ENCODE assay signal across 22 mouse cellular contexts in the genomic region with DNA sequence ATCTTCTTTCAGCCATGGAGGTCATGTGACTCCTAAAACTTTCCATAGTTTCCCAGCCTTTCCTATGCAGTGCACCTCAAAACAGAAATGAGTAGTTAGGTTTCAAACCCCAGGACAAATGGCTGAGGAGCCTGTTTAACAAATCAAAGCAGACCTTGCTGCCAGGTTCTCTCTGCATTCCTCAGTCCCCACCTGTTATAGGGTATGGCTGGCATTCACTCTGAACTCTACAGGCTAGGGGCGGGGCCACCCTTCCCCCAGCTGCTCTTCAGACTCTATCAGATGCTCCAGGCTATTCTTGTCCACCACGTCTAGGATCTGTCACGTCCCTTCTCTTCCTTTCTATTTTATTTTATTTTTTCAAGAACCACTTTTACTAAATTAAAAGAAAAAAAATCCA. TPM values are rescaled to one million over a fixed set of nuclear protein-coding genes. Genes with fewer than 3 reads are reported as not detected.
DNase-seq lines count a peak whose midpoint lies in the region; ATAC-seq and TF ChIP-seq lines count a peak whose summit lies in the region.
"Had no signal": no experiment of that assay in that cellular context is flagged by ENCODE, and none has a peak within 500 bp of the region (broad histone marks: within the 10 kb centered on the region; RNA-seq: fewer than 3 reads in every experiment).

No protein-coding gene starts in this region.

- no peak for DNase-seq in kidney, postnatal 14 days
- DNase-seq in lung, postnatal 36 days: peak; percentile 3
- no peak for DNase-seq in lung, postnatal 14 days
- DNase-seq in ES-E14 (ENCODE audit: low read depth, low spot score): peak; percentile 45
- DNase-seq in gastrocnemius, postnatal 10 days: no peak
- DNase-seq: adrenal gland, postnatal 14 days; cerebellum, adult 2 months; cerebellum, postnatal 25 days; gastrocnemius, postnatal 36 days; heart, adult 2 months; kidney, postnatal 4 days; liver had no signal

- no peaks in the 10 kb centered on the region for H3K4me1 ChIP-seq in kidney, embryonic 15.5 days
- H3K4me1 ChIP-seq in ES-E14 (ENCODE audit: control insufficient read depth in 2 of 2, insufficient read depth in 2 of 2, low read length in 2 of 2, poor library complexity in 1 of 2): peaks cover 3 to 8% of the 10 kb centered on the region in 2 experiments; a peak in 3 of 4 replicates
- H3K4me1 ChIP-seq: liver, embryonic 15.5 days; midbrain, embryonic 12.5 days had no signal

- TF ChIP-seq POLR2A in myocyte (IDR thresholded peaks at IDR 0.05; ENCODE audit: insufficient read length, low read depth): no peak

- no peaks in the 10 kb centered on the region for H3K79me2 ChIP-seq in myocyte (ENCODE audit: control insufficient read depth, insufficient read depth)

- no peak overlapping the region for H3ac ChIP-seq in myocyte (ENCODE audit: control insufficient read depth, insufficient read length)

- ATAC-seq in kidney, embryonic 15.5 days (replicated peaks; ENCODE audit: low FRiP score): 0 out of 2 replicates have a peak, but pooled peaks have one; percentile 33
- ATAC-seq: CD4-positive, CD25-positive, alpha-beta regulatory T cell, adult 4 months; intestine, postnatal 0 days had no signal

- H3K9me3 ChIP-seq in kidney, embryonic 15.5 days (replicated peaks): no peaks in the 10 kb centered on the region
- no peaks in the 10 kb centered on the region for H3K9me3 ChIP-seq in ES-E14 (ENCODE audit: control insufficient read depth, insufficient read depth, low read depth, low read length)
- H3K9me3 ChIP-seq: hindbrain, embryonic 12.5 days; liver, embryonic 15.5 days; midbrain, embryonic 12.5 days had no signal

- no peak overlapping the region for H3K4me2 ChIP-seq in kidney, embryonic 15.5 days
- H3K4me2 ChIP-seq in myocyte (ENCODE audit: low read depth): peak overlapping the region; percentile 22
- H3K4me2 ChIP-seq: hindbrain, embryonic 12.5 days; liver, embryonic 15.5 days; midbrain, embryonic 12.5 days had no signal

- H3K27me3 ChIP-seq in kidney, embryonic 15.5 days: peaks cover 8% of the 10 kb centered on the region
- no peaks in the 10 kb centered on the region for H3K27me3 ChIP-seq in myocyte (ENCODE audit: control insufficient read depth, insufficient read depth, insufficient read length)
- H3K27me3 ChIP-seq: hindbrain, embryonic 12.5 days had no signal

- WGBS in kidney, embryonic 15.5 days: 29% methylated on average over 3 of the region's 3 CpGs

- H3K36me3 ChIP-seq in kidney, embryonic 15.5 days: no peaks in the 10 kb centered on the region
- H3K36me3 ChIP-seq in ES-E14 (ENCODE audit: control insufficient read depth, insufficient read depth, low read length, poor library complexity, severe bottlenecking) (no peaks in the 10 kb centered on the region), myocyte (ENCODE audit: control insufficient read depth, insufficient read depth) (no peaks in the 10 kb centered on the region)
- H3K36me3 ChIP-seq: hindbrain, embryonic 12.5 days; liver, embryonic 15.5 days; midbrain, embryonic 12.5 days had no signal

- H3K9ac ChIP-seq in kidney, embryonic 15.5 days: no peak overlapping the region
- no peak overlapping the region for H3K9ac ChIP-seq in ES-E14 (ENCODE audit: insufficient read depth, low read depth, low read length, poor library complexity, severe bottlenecking)
- H3K9ac ChIP-seq: hindbrain, embryonic 12.5 days; liver, embryonic 15.5 days; midbrain, embryonic 12.5 days had no signal

- H3K4me3 ChIP-seq in kidney, embryonic 15.5 days (replicated peaks): no peak overlapping the region
- H3K4me3 ChIP-seq in ES-E14 (ENCODE audit: insufficient read depth in 1 of 2, low read depth in 1 of 2, low read length in 2 of 2, poor library complexity in 1 of 2, severe bottlenecking in 1 of 2): no peak overlapping the region
- no peak overlapping the region for H3K4me3 ChIP-seq in myocyte
- H3K4me3 ChIP-seq: heart, adult 2 months; hindbrain, embryonic 12.5 days; liver, embryonic 15.5 days; midbrain, embryonic 12.5 days had no signal

- in situ Hi-C loops in ES-E14 (cut with MboI; ENCODE audit: low sequenced_read_pairs in 2 of 2, unreplicated experiment in 2 of 2): no loop called here

- H3K27ac ChIP-seq in kidney, embryonic 15.5 days: no peak overlapping the region
- no peak overlapping the region for H3K27ac ChIP-seq in ES-E14 (ENCODE audit: insufficient read depth, low read depth, low read length, poor library complexity, severe bottlenecking)
- H3K27ac ChIP-seq: heart, adult 2 months; hindbrain, embryonic 12.5 days; liver, embryonic 15.5 days; midbrain, embryonic 12.5 days had no signal

TF ChIP-seq in ES-E14, 5 proteins besides CTCF, POLR2A, EP300 and RAD21:
- no peak for TF ChIP-seq MAFK (IDR thresholded peaks at IDR 0.05; ENCODE audit: insufficient read depth, low read depth, low read length)
- no peak for TF ChIP-seq ZC3H11A (IDR thresholded peaks at IDR 0.05; ENCODE audit: borderline replicate concordance, low read depth, low read length)
- no peak for TF ChIP-seq CHD2 (IDR thresholded peaks at IDR 0.05; ENCODE audit: low read depth, low read length)

TF ChIP-seq in myocyte, 11 proteins besides CTCF, POLR2A, EP300 and RAD21:
- TF ChIP-seq MYOD1 (IDR thresholded peaks at IDR 0.05; ENCODE audit: control insufficient read depth in 1 of 3, insufficient read length in 2 of 3, low read depth in 2 of 3) (peak in 2 of 3 experiments; percentile 53 to 80), CEBPB (IDR thresholded peaks at IDR 0.05; ENCODE audit: insufficient read depth, poor library complexity, severe bottlenecking) (no peak), POLR2AphosphoS2 (IDR thresholded peaks at IDR 0.05; ENCODE audit: insufficient read length, low read depth) (no peak), TCF12 (IDR thresholded peaks at IDR 0.05; ENCODE audit: insufficient read depth, poor library complexity, severe bottlenecking) (peak; percentile 28), USF1 (IDR thresholded peaks at IDR 0.05; ENCODE audit: low read depth) (no peak), MAX (IDR thresholded peaks at IDR 0.05; ENCODE audit: low read depth) (no peak), REST (IDR thresholded peaks at IDR 0.05; ENCODE audit: insufficient read depth, insufficient read length) (no peak), TCF3 (IDR thresholded peaks at IDR 0.05; ENCODE audit: insufficient read length, low read depth) (no peak), MYOG (IDR thresholded peaks at IDR 0.05; ENCODE audit: control insufficient read depth in 1 of 3, insufficient read depth in 1 of 3, insufficient read length in 2 of 3, low read depth in 2 of 3) (peak in 2 of 3 experiments; percentile 17 to 79), SRF (IDR thresholded peaks at IDR 0.05; ENCODE audit: control insufficient read depth, insufficient read length, low read depth) (no peak), E2F4 (IDR thresholded peaks at IDR 0.05; ENCODE audit: insufficient read depth) (no peak)

RNA-seq across cellular contexts. Expression of a gene that starts 8.7 kb away (rescaled TPM):
- polyA plus RNA-seq in kidney, embryonic 15.5 days (2015; fragmentation: Nextera tagmentation; extraction: Ambion mirVana): 10.8 and 13.1 TPM in 2 replicates
- total RNA-seq in ES-E14 (2012; rRNA removed): 59.7 and 61.6 TPM in 2 replicates
- polyA plus RNA-seq in myocyte (2012; fragmentation: generic; extraction: Trizol): 59.5 TPM
- total RNA-seq in gastrocnemius, postnatal 10 days (2021): 10 to 100 TPM; 30.6 to 34.8 TPM

RNA-seq across cellular contexts. Expression of a gene that starts 46.4 kb away (rescaled TPM):
- polyA plus RNA-seq in kidney, embryonic 15.5 days (2015; fragmentation: Nextera tagmentation; extraction: Ambion mirVana): 0.63 and 1.1 TPM in 2 replicates
- 0.79 and 0.80 TPM in 2 replicates for total RNA-seq in ES-E14 (2012; rRNA removed)
- 9.3 TPM for polyA plus RNA-seq in myocyte (2012; fragmentation: generic; extraction: Trizol)
- total RNA-seq in gastrocnemius, postnatal 10 days (2021): under 1 TPM; 0.50 to 0.66 TPM
- total RNA-seq: megakaryocyte progenitor cell, adult 5-6 weeks; MEL; neutrophil, adult 5-6 weeks had no signal
- polyA plus RNA-seq: CD4-positive, CD25-positive, alpha-beta regulatory T cell, adult 4 months; liver, embryonic 15.5 days had no signal

Comparison
In these comparisons a context has a peak if more than half of its experiments do, and no peak if none do; other contexts are left out.
1. DNase-seq: peak in lung, postnatal 36 days (single experiment) and ES-E14 (single experiment); none in kidney, postnatal 14 days (single experiment), lung, postnatal 14 days (single experiment) and gastrocnemius, postnatal 10 days (single experiment).